Mouse (Mus musculus) bone marrow, adult 2 months (tissue): ENCODE data around the gene Ticam1. TPM values are rescaled to one million over a fixed set of nuclear protein-coding genes. Genes with fewer than 3 reads are reported as not detected.

Experiments
- H3K27ac ChIP-seq: fragments of 200-500 bp; 2 replicates; pipeline ENCODE4 v1.5.1; 2012; ENCODE audit warnings: low read depth, mild to moderate bottlenecking, control low read depth, inconsistent platforms, low read length; ENCODE audit not compliant: control insufficient read depth, poor library complexity, insufficient read depth
- H3K4me1 ChIP-seq: fragments of 200-500 bp; 2 replicates; pipeline ENCODE4 v1.6.1; 2011; ENCODE audit warnings: low read length; ENCODE audit not compliant: control insufficient read depth, insufficient read depth
- H3K4me3 ChIP-seq: fragments of 200-500 bp; replicated peaks from 2 replicates; pipeline ENCODE3; 2011; ENCODE audit warnings: mild to moderate bottlenecking, low read depth, low read length, control low read depth; ENCODE audit not compliant: control insufficient read depth
- CTCF ChIP-seq: fragments of 200-500 bp; IDR thresholded peaks from 2 replicates; pipeline ENCODE4 v1.5.1; 2011; ENCODE audit warnings: low read length, control low read depth; ENCODE audit not compliant: control insufficient read depth, insufficient read depth
- POLR2A ChIP-seq: fragments of 200-500 bp; IDR thresholded peaks from 2 replicates; pipeline ENCODE4 v1.6.1; 2011; ENCODE audit warnings: low read depth, mild to moderate bottlenecking, control low read depth, low read length, borderline replicate concordance; ENCODE audit not compliant: control insufficient read depth
- WGBS: fragments of 180-500 bp; shearing (Covaris S2); methylation state at CpG from one replicate; pipeline ENCODE4 v1.1.7; 2018; 5-methylcytosine and 5-hydroxymethylcytosine counted together
- polyA plus RNA-seq: library from polyadenylated mRNA; stranded (reverse); fragments of >200 nt; gene quantifications from 2 replicates; pipeline ENCODE4 v1.2.4, GENCODE M21; 2011; ENCODE audit warnings: low replicate concordance; ENCODE audit not compliant: missing spikeins, insufficient read depth, insufficient read length

Gene Ticam1
- polyA plus RNA-seq, 1 experiment, result 5.9 TPM

DNA sequence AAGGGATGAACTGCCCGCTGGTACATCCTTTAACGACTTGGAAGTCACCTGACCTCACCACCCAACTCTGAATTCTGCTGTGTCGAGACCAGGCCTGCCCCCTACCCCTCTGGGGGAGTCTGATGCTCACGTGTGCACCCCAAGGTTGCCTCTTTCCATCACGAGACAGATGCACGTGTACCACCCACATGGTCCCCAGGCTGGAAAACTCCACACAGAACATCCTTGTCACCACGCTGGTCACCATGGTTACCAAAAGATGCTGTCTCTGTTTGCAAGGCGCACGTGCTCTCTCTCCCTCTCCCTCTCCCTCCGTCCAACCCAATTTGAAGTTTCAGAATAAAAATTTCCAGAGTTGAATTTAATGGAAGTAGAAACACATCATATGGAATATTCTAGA is 46.6 kb downstream of the Ticam1 start:
- TF ChIP-seq POLR2A (no peak), CTCF (no peak)

GRCm38 (mm10) chr17:56226566-56226965 is 50.0 kb downstream of the Ticam1 start:
- H3K4me3 ChIP-seq, result no peak overlapping the region
- H3K4me1 ChIP-seq, result no peaks in the 10 kb centered on the region
- WGBS, result 61% methylated on average over 3 of the region's 3 CpGs
- no peak overlapping the region for H3K27ac ChIP-seq
- no peak for TF ChIP-seq CTCF
- no peak for TF ChIP-seq POLR2A

More for the DNA sequence above, 46.6 kb downstream of the Ticam1 start:
- no peak overlapping the region for H3K4me3 ChIP-seq
- 66% methylated on average over 10 of the region's 10 CpGs for WGBS
- H3K4me1 ChIP-seq, result no peaks in the 10 kb centered on the region
- no peak overlapping the region for H3K27ac ChIP-seq

GRCm38 (mm10) chr17:56224916-56225315 is 51.7 kb downstream of the Ticam1 start:
- H3K4me3 ChIP-seq, result no peak overlapping the region
- WGBS, result 8% methylated on average over 1 of the region's 1 CpGs
- H3K4me1 ChIP-seq, result no peaks in the 10 kb centered on the region; the same call in 1 of the 2 replicates
- no peak for TF ChIP-seq POLR2A
- TF ChIP-seq CTCF, result no peak
- no peak overlapping the region for H3K27ac ChIP-seq

GRCm38 (mm10) chr17:56219805-56220204 is 56.8 kb downstream of the Ticam1 start:
- WGBS, result 16% methylated on average over 3 of the region's 3 CpGs
- Histone ChIP-seq H3K4me3 (no peak overlapping the region), H3K4me1 (peaks cover 2% of the 10 kb centered on the region; the same call in 1 of the 2 replicates), H3K27ac (no peak overlapping the region)
- TF ChIP-seq CTCF, result no peak
- no peak for TF ChIP-seq POLR2A

Other genes starting within 250 kb of the Ticam1 start
- gene Sh3gl1, start 240.2 kb downstream of the Ticam1 start, polyA plus RNA-seq, result 39.9 and 55.5 TPM in 2 replicates
- 55.8 and 73.6 TPM in 2 replicates for gene Chaf1a, start 236.3 kb downstream of the Ticam1 start, polyA plus RNA-seq
- gene Ubxn6, start 201.8 kb downstream of the Ticam1 start, polyA plus RNA-seq, result 17.7 and 41.7 TPM in 2 replicates
- gene Hdgfl2, start 197.2 kb downstream of the Ticam1 start, polyA plus RNA-seq, result 62.0 and 145 TPM in 2 replicates
- gene Plin4, start 167.0 kb downstream of the Ticam1 start, polyA plus RNA-seq, result 0.52 and 3.4 TPM in 2 replicates
- not detected in 2 replicates for gene Plin5, start 159.2 kb downstream of the Ticam1 start, polyA plus RNA-seq
- gene Lrg1, start 154.8 kb downstream of the Ticam1 start, polyA plus RNA-seq, result 22.7 and 50.0 TPM in 2 replicates
- 3.2 and 3.9 TPM in 2 replicates for gene Sema6b, start 136.4 kb downstream of the Ticam1 start, polyA plus RNA-seq
- gene Tnfaip8l1, start 114.3 kb downstream of the Ticam1 start, polyA plus RNA-seq, result 0.63 and 1.7 TPM in 2 replicates
- 12.5 and 25.9 TPM in 2 replicates for gene Mydgf, start 92.9 kb downstream of the Ticam1 start, polyA plus RNA-seq
- 8.4 and 8.9 TPM in 2 replicates for gene Dpp9, start 57.9 kb downstream of the Ticam1 start, polyA plus RNA-seq
- 6.9 and 10.8 TPM in 2 replicates for gene Fem1a, start 20.0 kb downstream of the Ticam1 start, polyA plus RNA-seq
- 10.9 and 29.6 TPM in 2 replicates for gene Plin3, start 16.1 kb upstream of the Ticam1 start, polyA plus RNA-seq
- gene Arrdc5, start 23.5 kb upstream of the Ticam1 start, polyA plus RNA-seq, result not detected in 2 replicates
- gene Uhrf1, start 26.5 kb upstream of the Ticam1 start, polyA plus RNA-seq, result 77.5 and 109 TPM in 2 replicates
- gene Kdm4b, start 49.3 kb upstream of the Ticam1 start, polyA plus RNA-seq, result 15.7 and 74.9 TPM in 2 replicates
- gene Ptprs, start 199.7 kb upstream of the Ticam1 start, polyA plus RNA-seq, result 23.2 and 54.0 TPM in 2 replicates
- gene Znrf4, start 235.6 kb upstream of the Ticam1 start, polyA plus RNA-seq, result not detected in 2 replicates